Mouse (Mus musculus): Measurements from ENCODE around the gene Dbi. TPM values are rescaled to one million over a fixed set of nuclear protein-coding genes. Genes with fewer than 3 reads are reported as not detected.

Gene Dbi
- total and polyA plus RNA-seq, 2 experiments from 2014 or later = 540 to 1,809 TPM

DNA sequence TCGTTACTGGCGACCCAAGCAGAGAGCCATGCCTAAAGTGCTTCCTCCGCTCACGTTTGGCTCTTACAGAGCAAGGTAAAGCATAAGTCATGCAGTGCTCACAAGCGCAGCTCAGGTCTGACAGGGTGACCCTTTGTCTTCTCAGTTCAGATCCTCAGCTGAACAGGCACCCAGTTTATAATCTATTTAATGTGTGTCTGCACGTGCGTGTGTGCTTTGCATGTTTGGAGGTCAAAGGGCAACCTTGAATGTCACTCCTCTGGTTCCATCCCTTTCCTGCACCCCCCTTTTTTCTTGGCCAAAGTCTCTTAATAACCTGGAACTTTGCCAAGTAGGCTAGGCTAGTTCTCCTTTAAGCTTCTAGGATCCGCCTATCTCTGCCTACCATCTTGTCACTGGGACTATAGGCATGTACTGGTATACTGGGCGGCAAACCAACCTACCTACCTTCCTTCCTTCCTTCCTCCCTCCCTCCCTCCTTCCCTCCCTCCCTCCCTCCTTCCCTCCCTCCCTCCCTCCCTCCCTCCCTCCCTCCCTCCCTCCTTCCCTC, 19.3 kb upstream of the Dbi start:
- ATAC-seq (ENCODE audit: low FRiP score) (no peak), DNase-seq (ENCODE audit: low spot score) (no peak)
- no peak overlapping the region for H3K9ac ChIP-seq (replicated peaks; ENCODE audit: low read length, poor library complexity, severe bottlenecking)
- no peak overlapping the region for H3K27ac ChIP-seq (ENCODE audit: low read depth, low read length)
- no peak overlapping the region for H3K4me2 ChIP-seq (ENCODE audit: low read depth, low read length, poor library complexity, severe bottlenecking)
- no peaks in the 10 kb centered on the region for H3K9me3 ChIP-seq (ENCODE audit: low read length)
- 88% methylated on average over 9 of the region's 9 CpGs for WGBS
- no peak overlapping the region for H3K4me3 ChIP-seq (ENCODE audit: low read depth, low read length)
- H3K36me3 ChIP-seq (ENCODE audit: insufficient read depth, low read length) = no peaks in the 10 kb centered on the region
- TF ChIP-seq CTCF (IDR thresholded peaks at IDR 0.05) = no peak
- no peaks in the 10 kb centered on the region for H3K27me3 ChIP-seq (ENCODE audit: insufficient read depth, low read length)
- no peaks in the 10 kb centered on the region for H3K4me1 ChIP-seq (ENCODE audit: insufficient read depth, low read length)

DNA sequence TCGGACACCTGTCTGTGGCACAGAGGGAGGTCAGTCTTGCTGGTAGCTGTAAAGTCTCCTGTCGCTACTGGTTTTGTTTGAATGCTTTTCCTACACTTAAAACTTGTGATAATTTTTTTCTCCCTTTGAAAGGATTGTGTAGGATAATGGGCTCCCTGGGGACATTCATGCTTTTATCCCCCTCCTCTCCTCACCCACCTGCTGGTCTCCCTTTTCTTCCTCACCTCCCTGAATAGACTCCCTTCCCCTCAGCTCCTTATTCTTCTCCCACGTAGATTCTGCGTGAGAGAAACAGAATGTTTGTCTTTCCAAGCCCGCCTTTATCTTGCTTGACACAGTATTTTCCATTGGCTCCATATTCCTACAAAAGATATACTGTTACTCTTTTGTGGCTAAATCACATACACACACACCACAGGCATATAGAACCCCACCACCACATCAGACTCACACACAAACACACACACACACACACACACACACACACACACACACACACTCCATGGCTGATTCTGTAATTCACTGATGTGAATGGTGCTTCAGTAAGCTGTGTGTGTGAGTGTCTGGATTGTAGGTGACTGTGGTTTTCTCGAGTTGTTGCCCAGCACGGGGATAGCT, 18.2 kb upstream of the Dbi start:
- DNase-seq (ENCODE audit: low spot score) (no peak), ATAC-seq (ENCODE audit: low FRiP score) (no peak)
- 19% methylated on average over 7 of the region's 7 CpGs for WGBS
- no peaks in the 10 kb centered on the region for H3K27me3 ChIP-seq (ENCODE audit: insufficient read depth, low read length)
- no peak for TF ChIP-seq CTCF (IDR thresholded peaks at IDR 0.05)
- no peak overlapping the region for H3K4me3 ChIP-seq (ENCODE audit: low read depth, low read length)
- H3K9ac ChIP-seq (replicated peaks; ENCODE audit: low read length, poor library complexity, severe bottlenecking) = no peak overlapping the region
- no peak overlapping the region for H3K27ac ChIP-seq (ENCODE audit: low read depth, low read length)
- no peaks in the 10 kb centered on the region for H3K36me3 ChIP-seq (ENCODE audit: insufficient read depth, low read length)
- no peak overlapping the region for H3K4me2 ChIP-seq (ENCODE audit: low read depth, low read length, poor library complexity, severe bottlenecking)
- H3K9me3 ChIP-seq (ENCODE audit: low read length) = no peaks in the 10 kb centered on the region
- no peaks in the 10 kb centered on the region for H3K4me1 ChIP-seq (ENCODE audit: insufficient read depth, low read length)

DNA sequence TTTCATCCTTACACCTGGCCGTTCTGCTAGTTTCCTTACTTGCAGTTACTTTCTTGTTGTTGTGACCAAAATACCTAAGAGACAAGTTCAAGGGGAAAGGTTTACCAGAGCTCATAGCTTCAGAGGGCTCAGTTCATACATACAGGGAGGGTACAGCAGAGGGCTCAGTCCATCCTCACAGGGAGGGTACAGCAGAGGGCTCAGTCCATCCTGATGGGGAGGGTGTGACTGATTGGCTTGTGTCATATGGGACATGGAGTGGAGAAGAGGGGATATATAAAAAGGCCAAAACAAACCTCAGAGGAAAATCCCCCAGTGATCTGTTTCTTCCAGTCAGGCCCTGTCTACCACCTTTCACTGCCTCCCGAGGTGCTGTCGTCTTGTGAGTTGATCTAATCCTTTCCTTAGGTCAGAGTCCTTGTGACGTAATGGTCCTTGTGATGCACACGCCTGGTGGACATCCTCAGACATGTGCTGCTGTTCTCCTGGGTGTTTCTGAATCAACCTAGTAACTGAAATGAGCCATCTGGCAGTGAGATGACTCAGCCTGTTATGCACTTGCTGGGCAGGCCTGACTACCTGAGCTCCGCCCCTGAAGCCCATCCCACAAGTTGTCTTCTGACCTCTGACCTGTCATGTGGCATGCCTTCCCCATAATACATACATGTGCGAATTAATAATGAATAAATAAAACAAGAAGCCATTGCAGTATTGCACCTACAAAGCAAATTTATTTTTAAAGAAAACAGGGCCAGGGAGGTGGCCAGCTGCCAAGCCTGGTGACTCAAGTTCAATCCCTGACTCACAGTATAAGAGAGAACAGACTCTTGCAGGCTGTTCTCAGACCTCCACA, 15.3 kb upstream of the Dbi start:
- DNase-seq (ENCODE audit: low spot score) = no peak
- Histone ChIP-seq H3K9me3 (ENCODE audit: low read length) (no peaks in the 10 kb centered on the region; the same call in 1 of the 2 replicates), H3K27ac (ENCODE audit: low read depth, low read length) (no peak overlapping the region), H3K36me3 (ENCODE audit: insufficient read depth, low read length) (no peaks in the 10 kb centered on the region), H3K27me3 (ENCODE audit: insufficient read depth, low read length) (no peaks in the 10 kb centered on the region), H3K9ac (replicated peaks; ENCODE audit: low read length, poor library complexity, severe bottlenecking) (no peak overlapping the region), H3K4me2 (ENCODE audit: low read depth, low read length, poor library complexity, severe bottlenecking) (no peak overlapping the region), H3K4me3 (ENCODE audit: low read depth, low read length) (no peak overlapping the region), H3K4me1 (ENCODE audit: insufficient read depth, low read length) (no peaks in the 10 kb centered on the region)
- no peak for ATAC-seq (ENCODE audit: low FRiP score)
- no peak for TF ChIP-seq CTCF (IDR thresholded peaks at IDR 0.05)
- 90% methylated on average over 7 of the region's 7 CpGs for WGBS

DNA sequence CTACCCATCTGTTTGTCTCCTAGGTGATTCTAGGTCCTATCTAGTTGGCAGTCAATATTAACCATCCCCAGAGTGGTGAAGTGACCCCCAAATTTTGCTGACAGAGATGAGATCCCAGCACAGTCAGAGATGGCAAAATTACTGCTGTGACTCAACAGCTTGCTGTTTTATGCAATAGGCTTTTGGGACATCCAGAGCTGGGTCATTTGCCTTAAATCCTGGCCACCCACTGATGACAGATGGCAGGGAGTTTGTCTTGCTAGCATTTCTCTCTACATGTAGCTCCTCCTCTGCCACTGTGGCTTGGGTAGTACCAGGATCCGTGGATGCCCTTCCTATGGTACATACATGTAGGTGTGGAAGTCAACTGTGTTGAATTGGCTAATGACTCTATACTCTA, 11.5 kb upstream of the Dbi start:
- Histone ChIP-seq H3K9me3 (ENCODE audit: low read length) (no peaks in the 10 kb centered on the region; the same call in 1 of the 2 replicates), H3K4me2 (ENCODE audit: low read depth, low read length, poor library complexity, severe bottlenecking) (no peak overlapping the region), H3K9ac (replicated peaks; ENCODE audit: low read length, poor library complexity, severe bottlenecking) (no peak overlapping the region), H3K4me3 (ENCODE audit: low read depth, low read length) (no peak overlapping the region), H3K27ac (ENCODE audit: low read depth, low read length) (no peak overlapping the region), H3K36me3 (ENCODE audit: insufficient read depth, low read length) (no peaks in the 10 kb centered on the region), H3K27me3 (ENCODE audit: insufficient read depth, low read length) (no peaks in the 10 kb centered on the region), H3K4me1 (ENCODE audit: insufficient read depth, low read length) (no peaks in the 10 kb centered on the region)
- TF ChIP-seq CTCF (IDR thresholded peaks at IDR 0.05) = no peak
- 95% methylated on average over 1 of the region's 1 CpGs for WGBS
- no peak for DNase-seq (ENCODE audit: low spot score)
- ATAC-seq (ENCODE audit: low FRiP score) = no peak

DNA sequence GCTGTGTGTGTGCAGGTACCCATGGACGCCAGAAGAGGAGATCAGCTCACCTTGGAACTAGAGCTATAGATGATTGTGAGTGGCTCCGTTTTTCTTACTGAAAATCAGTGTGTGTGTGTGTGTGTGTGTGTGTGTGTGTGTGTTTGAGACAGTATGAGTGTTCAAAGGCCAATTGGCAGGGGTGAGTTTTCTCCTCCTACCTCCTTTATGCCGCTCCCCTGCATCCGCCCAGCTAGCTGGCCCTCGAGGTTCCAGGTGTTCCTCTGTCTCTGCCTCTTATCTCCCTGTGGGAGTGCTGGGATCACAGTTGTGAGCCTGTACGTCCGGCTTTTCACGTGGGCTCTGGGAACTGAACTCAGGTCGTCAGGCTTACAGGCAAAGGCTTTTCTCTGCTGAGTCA, 5.4 kb upstream of the Dbi start:
- WGBS = 77% methylated on average over 9 of the region's 9 CpGs
- Histone ChIP-seq H3K9me3 (ENCODE audit: low read length) (no peaks in the 10 kb centered on the region), H3K4me3 (ENCODE audit: low read depth, low read length) (no peak overlapping the region), H3K4me2 (ENCODE audit: low read depth, low read length, poor library complexity, severe bottlenecking) (no peak overlapping the region), H3K27ac (ENCODE audit: low read depth, low read length) (no peak overlapping the region), H3K27me3 (ENCODE audit: insufficient read depth, low read length) (no peaks in the 10 kb centered on the region), H3K9ac (replicated peaks; ENCODE audit: low read length, poor library complexity, severe bottlenecking) (no peak overlapping the region), H3K4me1 (ENCODE audit: insufficient read depth, low read length) (no peaks in the 10 kb centered on the region), H3K36me3 (ENCODE audit: insufficient read depth, low read length) (no peaks in the 10 kb centered on the region)
- ATAC-seq (ENCODE audit: low FRiP score) = no peak
- TF ChIP-seq CTCF (IDR thresholded peaks at IDR 0.05) = no peak
- no peak for DNase-seq (ENCODE audit: low spot score)

DNA sequence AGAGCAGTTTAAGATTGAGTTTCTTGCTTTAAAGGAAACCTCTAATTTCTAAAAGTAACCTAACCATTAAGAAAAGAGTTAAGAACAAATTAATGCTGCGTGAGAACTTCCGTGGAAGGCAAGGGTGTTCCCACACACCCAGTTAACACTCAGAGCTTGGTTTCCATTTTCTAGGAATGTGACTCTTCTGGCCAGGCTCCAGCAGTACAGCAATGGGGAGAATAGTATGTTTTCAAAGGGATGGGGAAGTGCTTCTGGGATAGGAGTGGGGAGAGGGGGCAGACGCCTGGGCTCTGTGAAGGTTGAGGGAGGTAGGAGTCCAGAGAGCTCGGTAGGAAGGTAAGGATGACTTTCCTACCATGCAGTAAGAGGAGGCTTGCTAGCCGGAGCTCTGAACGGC, 4.6 kb upstream of the Dbi start:
- Histone ChIP-seq H3K9ac (replicated peaks; ENCODE audit: low read length, poor library complexity, severe bottlenecking) (no peak overlapping the region), H3K4me3 (ENCODE audit: low read depth, low read length) (no peak overlapping the region), H3K9me3 (ENCODE audit: low read length) (no peaks in the 10 kb centered on the region), H3K27ac (ENCODE audit: low read depth, low read length) (no peak overlapping the region), H3K4me2 (ENCODE audit: low read depth, low read length, poor library complexity, severe bottlenecking) (no peak overlapping the region), H3K4me1 (ENCODE audit: insufficient read depth, low read length) (no peaks in the 10 kb centered on the region), H3K27me3 (ENCODE audit: insufficient read depth, low read length) (no peaks in the 10 kb centered on the region), H3K36me3 (ENCODE audit: insufficient read depth, low read length) (no peaks in the 10 kb centered on the region)
- ATAC-seq (ENCODE audit: low FRiP score) (no peak), DNase-seq (ENCODE audit: low spot score) (no peak)
- TF ChIP-seq CTCF (IDR thresholded peaks at IDR 0.05) = no peak
- WGBS = 74% methylated on average over 6 of the region's 6 CpGs

All from midbrain, postnatal 0 days (tissue).